8 mouse cellular contexts compared by ENCODE assay signal in the genomic region with DNA sequence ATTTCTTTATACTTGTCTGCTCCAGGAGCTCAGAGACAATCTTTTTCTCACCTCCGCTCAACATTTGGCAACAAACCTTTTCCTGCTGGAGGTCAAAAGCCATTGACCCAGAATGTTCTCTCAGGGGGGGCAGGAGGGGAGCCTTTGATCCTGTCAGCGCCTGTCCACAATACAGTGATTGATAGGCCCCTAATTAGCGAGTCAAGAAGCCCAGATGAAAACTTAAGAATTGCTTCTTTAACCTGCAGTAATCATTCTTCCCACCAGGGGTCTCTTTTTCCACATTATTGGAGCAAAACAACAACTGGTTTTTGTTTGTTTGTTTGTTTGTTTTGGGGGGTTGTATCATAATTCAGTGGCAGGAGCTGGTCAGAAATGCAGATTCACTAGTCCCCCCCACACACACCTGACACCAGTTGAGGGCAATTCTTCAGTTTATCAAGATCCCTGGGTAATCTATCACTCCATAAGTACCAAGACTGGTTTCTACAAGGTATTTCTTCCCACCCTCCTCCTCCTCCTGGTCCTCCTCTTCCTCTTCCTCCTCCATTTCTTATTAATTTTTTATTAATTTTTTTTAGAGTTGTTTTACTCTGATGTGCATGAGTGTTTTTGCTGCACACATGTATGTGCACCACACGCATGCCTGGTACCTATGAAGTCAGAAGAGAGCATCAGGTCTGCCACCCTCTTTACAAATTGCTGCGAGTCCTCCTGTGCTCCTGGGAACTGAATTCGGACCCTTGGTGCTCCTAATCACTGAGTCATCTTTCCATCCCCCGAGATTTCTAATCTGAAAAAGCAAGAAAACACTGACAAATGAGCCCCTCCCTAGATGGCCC. TPM values are rescaled to one million over a fixed set of nuclear protein-coding genes. Genes with fewer than 3 reads are reported as not detected.
DNase-seq lines count a peak whose midpoint lies in the region; ATAC-seq and TF ChIP-seq lines count a peak whose summit lies in the region.

No protein-coding gene starts in this region.

- no peak overlapping the region for H3K4me3 ChIP-seq in lung, postnatal 0 days (ENCODE audit: low read depth, low read length)
- peak overlapping the region; percentile 1; the same call in 1 of the 2 replicates for H3K4me3 ChIP-seq in forebrain, embryonic 16.5 days (replicated peaks; ENCODE audit: low read length)
- H3K4me3 ChIP-seq in midbrain, embryonic 10.5 days = no peak overlapping the region

- peak; percentile 18 for DNase-seq in cerebellum, adult 8-10 months
- DNase-seq in lung, postnatal 0 days (ENCODE audit: low spot score) = peak; percentile 32
- no peak for DNase-seq in lung, postnatal 14 days
- peak; percentile 38 for DNase-seq in midbrain, embryonic 10.5 days (ENCODE audit: low spot score)
- DNase-seq in gastrocnemius, postnatal 25 days = no peak

- no peak for ATAC-seq in cerebellum, adult (ENCODE audit: insufficient number of reproducible peaks, low FRiP score, low TSS enrichment)
- no peak for ATAC-seq in lung, postnatal 0 days
- ATAC-seq in forebrain, embryonic 16.5 days = peak; percentile 47
- ATAC-seq in erythroid progenitor cell, adult 5-6 weeks (replicated peaks; ENCODE audit: low FRiP score, poor library complexity, severe bottlenecking) = no peak

- H3K9me3 ChIP-seq in lung, postnatal 0 days (ENCODE audit: low read length) = no peaks in the 10 kb centered on the region
- H3K9me3 ChIP-seq in forebrain, embryonic 16.5 days (ENCODE audit: control insufficient read depth, low read length) = no peaks in the 10 kb centered on the region
- no peaks in the 10 kb centered on the region for H3K9me3 ChIP-seq in midbrain, embryonic 10.5 days (replicated peaks)

- TF ChIP-seq CTCF in lung, postnatal 0 days (IDR thresholded peaks at IDR 0.05) = peak; percentile 71

- no peak overlapping the region for H3K27ac ChIP-seq in lung, postnatal 0 days (ENCODE audit: low read length)
- H3K27ac ChIP-seq in forebrain, embryonic 16.5 days (ENCODE audit: low read length) = no peak overlapping the region
- H3K27ac ChIP-seq in midbrain, embryonic 10.5 days (replicated peaks) = no peak overlapping the region

- H3K27me3 ChIP-seq in lung, postnatal 0 days (replicated peaks; ENCODE audit: insufficient read depth, low read length) = no peaks in the 10 kb centered on the region
- H3K27me3 ChIP-seq in forebrain, embryonic 16.5 days (replicated peaks; ENCODE audit: control insufficient read depth, insufficient read depth, low read length) = no peaks in the 10 kb centered on the region
- H3K27me3 ChIP-seq in midbrain, embryonic 10.5 days (ENCODE audit: low read depth, poor library complexity, severe bottlenecking) = peaks cover 13% of the 10 kb centered on the region; the same call in 1 of the 2 replicates

- H3K36me3 ChIP-seq in lung, postnatal 0 days (ENCODE audit: insufficient read depth, low read length) = no peaks in the 10 kb centered on the region
- H3K36me3 ChIP-seq in forebrain, embryonic 16.5 days (ENCODE audit: control insufficient read depth, insufficient read depth) = no peaks in the 10 kb centered on the region
- no peaks in the 10 kb centered on the region for H3K36me3 ChIP-seq in midbrain, embryonic 10.5 days

- no peak overlapping the region for H3K9ac ChIP-seq in lung, postnatal 0 days (replicated peaks; ENCODE audit: low read depth)
- no peak overlapping the region for H3K9ac ChIP-seq in forebrain, embryonic 16.5 days (replicated peaks; ENCODE audit: low read depth, low read length)

- H3K4me1 ChIP-seq in lung, postnatal 0 days (ENCODE audit: insufficient read depth, low read depth, low read length) = no peaks in the 10 kb centered on the region
- no peaks in the 10 kb centered on the region; the same call in 1 of the 2 replicates for H3K4me1 ChIP-seq in forebrain, embryonic 16.5 days (replicated peaks; ENCODE audit: control insufficient read depth, insufficient read depth, low read length)
- H3K4me1 ChIP-seq in midbrain, embryonic 10.5 days = peaks cover 12% of the 10 kb centered on the region

- no peak overlapping the region for H3K4me2 ChIP-seq in lung, postnatal 0 days (replicated peaks; ENCODE audit: low read depth, low read length)
- peak overlapping the region; percentile 50 for H3K4me2 ChIP-seq in forebrain, embryonic 16.5 days (ENCODE audit: low read length)

- no peak for TF ChIP-seq EP300 in lung, postnatal 0 days (IDR thresholded peaks at IDR 0.05)

- 34% methylated on average over 7 of the region's 7 CpGs for WGBS in lung, postnatal 0 days
- 27% methylated on average over 7 of the region's 7 CpGs for WGBS in forebrain, embryonic 16.5 days
- WGBS in midbrain, embryonic 10.5 days = 41% methylated on average over 7 of the region's 7 CpGs

RNA-seq across cellular contexts. Expression of gene Ankrd1, which starts 8.6 kb away (rescaled TPM):
- polyA plus RNA-seq in lung, postnatal 0 days (2015; fragmentation: Nextera tagmentation; extraction: Ambion mirVana) = 2.2 and 7.4 TPM in 2 replicates
- not detected in 2 replicates for polyA plus RNA-seq in forebrain, embryonic 16.5 days (2015; fragmentation: Nextera tagmentation; extraction: Ambion mirVana)
- 0.07 TPM in 1 of 2 replicates, not detected in the other for polyA plus RNA-seq in midbrain, embryonic 10.5 days (2016; fragmentation: Nextera tagmentation; extraction: Ambion mirVana)
- not detected in 2 replicates for total RNA-seq in erythroid progenitor cell, adult 5-6 weeks (2015; ENCODE audit: low replicate concordance)
- total RNA-seq in erythroid progenitor cell, adult 5-6 weeks (2017; ENCODE audit: low replicate concordance) = not detected in 2 replicates
- total RNA-seq in gastrocnemius, postnatal 25 days (2021) = 10 to 100 TPM in 1 of 2 experiments, 1 to 10 TPM in 1; 9.7 to 18.5 TPM

RNA-seq across cellular contexts. Expression of gene Rpp30, which starts 27.8 kb away (rescaled TPM):
- polyA plus RNA-seq in lung, postnatal 0 days (2015; fragmentation: Nextera tagmentation; extraction: Ambion mirVana) = 34.7 and 36.9 TPM in 2 replicates
- 87.5 and 95.2 TPM in 2 replicates for polyA plus RNA-seq in forebrain, embryonic 16.5 days (2015; fragmentation: Nextera tagmentation; extraction: Ambion mirVana)
- polyA plus RNA-seq in midbrain, embryonic 10.5 days (2016; fragmentation: Nextera tagmentation; extraction: Ambion mirVana) = 118 and 123 TPM in 2 replicates
- 35.0 and 36.5 TPM in 2 replicates for total RNA-seq in erythroid progenitor cell, adult 5-6 weeks (2015; ENCODE audit: low replicate concordance)
- 9.8 and 14.8 TPM in 2 replicates for total RNA-seq in erythroid progenitor cell, adult 5-6 weeks (2017; ENCODE audit: low replicate concordance)
- 10 to 100 TPM; 14.3 to 14.4 TPM for total RNA-seq in gastrocnemius, postnatal 25 days (2021)

RNA-seq across cellular contexts. Expression of gene Htr7, which starts 54.0 kb away (rescaled TPM):
- not detected in 2 replicates for polyA plus RNA-seq in lung, postnatal 0 days (2015; fragmentation: Nextera tagmentation; extraction: Ambion mirVana)
- polyA plus RNA-seq in forebrain, embryonic 16.5 days (2015; fragmentation: Nextera tagmentation; extraction: Ambion mirVana) = 3.2 and 6.2 TPM in 2 replicates
- polyA plus RNA-seq in midbrain, embryonic 10.5 days (2016; fragmentation: Nextera tagmentation; extraction: Ambion mirVana) = 0.32 and 0.36 TPM in 2 replicates
- not detected in 2 replicates for total RNA-seq in erythroid progenitor cell, adult 5-6 weeks (2015; ENCODE audit: low replicate concordance)
- not detected in 2 replicates for total RNA-seq in erythroid progenitor cell, adult 5-6 weeks (2017; ENCODE audit: low replicate concordance)
- total RNA-seq in gastrocnemius, postnatal 25 days (2021) = under 1 TPM; 0.54 to 0.59 TPM

Comparison
In these comparisons a context has a peak if more than half of its experiments do, and no peak if none do; other contexts are left out.
1. DNase-seq: peak in cerebellum, adult 8-10 months (single experiment), lung, postnatal 0 days (single experiment) and midbrain, embryonic 10.5 days (single experiment); none in lung, postnatal 14 days (single experiment) and gastrocnemius, postnatal 25 days (single experiment).